Comparison of ENCODE assay signal across 9 mouse cellular contexts in genomic region chr11:118908981-118909813, GRCm38 (mm10). TPM values are rescaled to one million over a fixed set of nuclear protein-coding genes. Genes with fewer than 3 reads are reported as not detected.
DNase-seq lines count a peak whose midpoint lies in the region; ATAC-seq and TF ChIP-seq lines count a peak whose summit lies in the region.
"Had no signal": no experiment of that assay in that cellular context is flagged by ENCODE, and none has a peak within 500 bp of the region (broad histone marks: within the 10 kb centered on the region; RNA-seq: fewer than 3 reads in every experiment).

No protein-coding gene starts in this region.

- no peaks in the 10 kb centered on the region for H3K9me3 ChIP-seq in heart, embryonic 10.5 days
- H3K9me3 ChIP-seq in ES-E14 (ENCODE audit: control insufficient read depth, insufficient read depth, low read depth, low read length), result no peaks in the 10 kb centered on the region
- no peaks in the 10 kb centered on the region for H3K9me3 ChIP-seq in embryonic facial prominence, embryonic 14.5 days (ENCODE audit: control insufficient read depth, low read length)
- H3K9me3 ChIP-seq in limb, embryonic 14.5 days (ENCODE audit: control insufficient read depth, low read length), result no peaks in the 10 kb centered on the region
- H3K9me3 ChIP-seq in stomach, embryonic 16.5 days (replicated peaks; ENCODE audit: control insufficient read depth, low read length), result no peaks in the 10 kb centered on the region

- H3K27me3 ChIP-seq in heart, embryonic 10.5 days (ENCODE audit: insufficient read depth, poor library complexity, severe bottlenecking), result peaks cover 72% of the 10 kb centered on the region
- peaks cover 72% of the 10 kb centered on the region for H3K27me3 ChIP-seq in embryonic facial prominence, embryonic 14.5 days (replicated peaks; ENCODE audit: control insufficient read depth, insufficient read depth, low read length)
- peaks cover 41% of the 10 kb centered on the region for H3K27me3 ChIP-seq in limb, embryonic 14.5 days (ENCODE audit: control insufficient read depth, insufficient read depth, low read length)
- H3K27me3 ChIP-seq in stomach, embryonic 16.5 days (ENCODE audit: control insufficient read depth, insufficient read depth, low read length), result peaks cover 63% of the 10 kb centered on the region

- DNase-seq in heart, embryonic 10.5 days (ENCODE audit: low spot score), result no peak
- DNase-seq in heart, postnatal 36 days, result no peak
- DNase-seq in ES-E14 (ENCODE audit: low read depth, low spot score), result no peak
- no peak for DNase-seq in embryonic facial prominence, embryonic 14.5 days (ENCODE audit: low spot score)
- no peak for DNase-seq in limb, embryonic 14.5 days (ENCODE audit: low spot score)
- DNase-seq in ovary, postnatal 14 days (ENCODE audit: low spot score), result no peak

- in situ Hi-C loops in ES-E14 (cut with MboI; ENCODE audit: low sequenced_read_pairs in 2 of 2, unreplicated experiment in 2 of 2), result no loop called here

- peaks cover 59% of the 10 kb centered on the region for H3K4me1 ChIP-seq in heart, embryonic 10.5 days
- H3K4me1 ChIP-seq in ES-E14 (ENCODE audit: control insufficient read depth in 2 of 2, insufficient read depth in 2 of 2, low read length in 2 of 2, poor library complexity in 1 of 2), result peaks cover 0 to 5% of the 10 kb centered on the region in 2 experiments; a peak in 1 of 4 replicates
- peaks cover 11% of the 10 kb centered on the region for H3K4me1 ChIP-seq in embryonic facial prominence, embryonic 14.5 days (ENCODE audit: control insufficient read depth, insufficient read depth, low read length)
- peaks cover 23% of the 10 kb centered on the region for H3K4me1 ChIP-seq in limb, embryonic 14.5 days (ENCODE audit: control insufficient read depth, insufficient read depth, low read length)
- peaks cover 9% of the 10 kb centered on the region; the same call in 1 of the 2 replicates for H3K4me1 ChIP-seq in stomach, embryonic 16.5 days (ENCODE audit: control insufficient read depth, insufficient read depth, low read length)

- H3K36me3 ChIP-seq in heart, embryonic 10.5 days, result no peaks in the 10 kb centered on the region
- no peaks in the 10 kb centered on the region for H3K36me3 ChIP-seq in ES-E14 (ENCODE audit: control insufficient read depth, insufficient read depth, low read length, poor library complexity, severe bottlenecking)
- H3K36me3 ChIP-seq in embryonic facial prominence, embryonic 14.5 days (ENCODE audit: control insufficient read depth, insufficient read depth, low read length), result no peaks in the 10 kb centered on the region
- H3K36me3 ChIP-seq in limb, embryonic 14.5 days (ENCODE audit: control insufficient read depth, insufficient read depth, low read length), result no peaks in the 10 kb centered on the region
- no peaks in the 10 kb centered on the region for H3K36me3 ChIP-seq in stomach, embryonic 16.5 days (ENCODE audit: control insufficient read depth, insufficient read depth, low read length)

- H3K27ac ChIP-seq in heart, embryonic 10.5 days, result peak overlapping the region; percentile 16; the same call in 1 of the 2 replicates
- H3K27ac ChIP-seq in ES-E14 (ENCODE audit: insufficient read depth, low read depth, low read length, poor library complexity, severe bottlenecking), result no peak overlapping the region
- no peak overlapping the region; the same call in 1 of the 2 replicates for H3K27ac ChIP-seq in embryonic facial prominence, embryonic 14.5 days (replicated peaks; ENCODE audit: low read depth, low read length)
- no peak overlapping the region for H3K27ac ChIP-seq in limb, embryonic 14.5 days (replicated peaks; ENCODE audit: low read depth, low read length)
- H3K27ac ChIP-seq in stomach, embryonic 16.5 days (ENCODE audit: low read length), result no peak overlapping the region
- H3K27ac ChIP-seq: macrophage had no signal

- WGBS in heart, embryonic 10.5 days, result under 1% methylated on average over 84 of the region's 90 CpGs
- WGBS in embryonic facial prominence, embryonic 14.5 days, result under 1% methylated on average over 23 of the region's 90 CpGs
- WGBS in limb, embryonic 14.5 days, result under 1% methylated on average over 43 of the region's 90 CpGs
- WGBS in stomach, embryonic 16.5 days, result under 1% methylated on average over 68 of the region's 90 CpGs

- intact Hi-C loops in heart, postnatal 36 days (cut with DNase I), result no loop called here

- peak; percentile 34 for ATAC-seq in embryonic facial prominence, embryonic 14.5 days (ENCODE audit: low read depth)
- no peak for ATAC-seq in limb, embryonic 14.5 days (ENCODE audit: low FRiP score, low read depth)
- ATAC-seq in stomach, embryonic 16.5 days (ENCODE audit: insufficient read depth, low FRiP score), result no peak
- ATAC-seq in inflammation-experienced regulatory T-cells, adult 6 months, result no peak

- H3K9ac ChIP-seq in ES-E14 (ENCODE audit: insufficient read depth, low read depth, low read length, poor library complexity, severe bottlenecking), result peak overlapping the region; percentile 27
- H3K9ac ChIP-seq in embryonic facial prominence, embryonic 14.5 days (ENCODE audit: low read depth, low read length), result peak overlapping the region; percentile 57
- peak overlapping the region; percentile 28 for H3K9ac ChIP-seq in limb, embryonic 14.5 days (ENCODE audit: low read depth, low read length, severe bottlenecking)
- H3K9ac ChIP-seq in stomach, embryonic 16.5 days (ENCODE audit: low read length), result peak overlapping the region; percentile 16; the same call in 1 of the 2 replicates

- TF ChIP-seq POLR2A in limb, embryonic 14.5 days (IDR thresholded peaks at IDR 0.05; ENCODE audit: borderline replicate concordance, extremely low read depth, insufficient read depth, insufficient read length), result no peak

- peak overlapping the region; percentile 94 for H3K4me2 ChIP-seq in embryonic facial prominence, embryonic 14.5 days (ENCODE audit: low read depth, low read length)
- peak overlapping the region; percentile 99 for H3K4me2 ChIP-seq in limb, embryonic 14.5 days (replicated peaks; ENCODE audit: low read depth, low read length, severe bottlenecking)
- peak overlapping the region; percentile 58 for H3K4me2 ChIP-seq in stomach, embryonic 16.5 days (ENCODE audit: low read depth, low read length)

- peak overlapping the region; percentile 70 for H3K4me3 ChIP-seq in heart, embryonic 10.5 days
- H3K4me3 ChIP-seq in ES-E14 (ENCODE audit: insufficient read depth in 1 of 2, low read depth in 1 of 2, low read length in 2 of 2, poor library complexity in 1 of 2, severe bottlenecking in 1 of 2), result peak overlapping the region; percentile 53 to 60; a peak in 3 of 4 replicates
- peak overlapping the region; percentile 48 for H3K4me3 ChIP-seq in embryonic facial prominence, embryonic 14.5 days (ENCODE audit: low read depth, low read length)
- peak overlapping the region; percentile 48 for H3K4me3 ChIP-seq in limb, embryonic 14.5 days (replicated peaks; ENCODE audit: low read length)
- peak overlapping the region; percentile 44 for H3K4me3 ChIP-seq in stomach, embryonic 16.5 days (replicated peaks; ENCODE audit: low read length)

TF ChIP-seq in ES-E14, 5 proteins besides CTCF, POLR2A, EP300 and RAD21:
- TF ChIP-seq ZNF384 (IDR thresholded peaks at IDR 0.05; ENCODE audit: low read depth, low read length) (no peak), ZC3H11A (IDR thresholded peaks at IDR 0.05; ENCODE audit: borderline replicate concordance, low read depth, low read length) (no peak), MAFK (IDR thresholded peaks at IDR 0.05; ENCODE audit: insufficient read depth, low read depth, low read length) (no peak), HCFC1 (IDR thresholded peaks at IDR 0.05; ENCODE audit: borderline replicate concordance, insufficient read depth, low read length) (no peak), CHD2 (IDR thresholded peaks at IDR 0.05; ENCODE audit: low read depth, low read length) (no peak)

RNA-seq across cellular contexts. Expression of gene Rbfox3, which starts 2.2 kb away (rescaled TPM):
- 0.14 and 0.60 TPM in 2 replicates for polyA plus RNA-seq in heart, embryonic 10.5 days (2016; fragmentation: Nextera tagmentation; extraction: Ambion mirVana)
- under 1 TPM; 0.11 to 0.14 TPM for total RNA-seq in heart, postnatal 36 days (2021)
- total RNA-seq in ES-E14 (2012; rRNA removed), result 0.45 and 0.69 TPM in 2 replicates
- 3.4 and 3.5 TPM in 2 replicates for polyA plus RNA-seq in embryonic facial prominence, embryonic 14.5 days (2014; fragmentation: Nextera tagmentation; extraction: Ambion mirVana)
- polyA plus RNA-seq in limb, embryonic 14.5 days (2012; rRNA removed), result 0.26 and 0.43 TPM in 2 replicates
- polyA plus RNA-seq in limb, embryonic 14.5 days (2014; fragmentation: Nextera tagmentation; extraction: Ambion mirVana), result 0.26 and 0.44 TPM in 2 replicates
- polyA plus RNA-seq in stomach, embryonic 16.5 days (2015; fragmentation: Nextera tagmentation; extraction: Ambion mirVana), result 1.1 and 1.5 TPM in 2 replicates
- polyA plus RNA-seq in inflammation-experienced regulatory T-cells, adult 6 months (2017; shearing (Covaris generic)), result under 1 TPM in 1 of 3 experiments, not detected in 2; 0.30 TPM
- polyA plus RNA-seq: macrophage had no signal
